Mouse (Mus musculus) thymus, adult 2 months (tissue): ENCODE data around the gene H60b. TPM values are rescaled to one million over a fixed set of nuclear protein-coding genes. Genes with fewer than 3 reads are reported as not detected.
"Not testable (repeated sequence)": the region's sequence is repeated elsewhere in the genome, so short reads cannot be mapped to it uniquely, and the experiment has no call there.

Experiments
- DNase-seq: peaks from one replicate; pipeline ENCODE4 v3.0.0; 2021
- H3K27ac ChIP-seq: fragments of 200-500 bp; 2 replicates; pipeline ENCODE4 v1.5.1; 2012; ENCODE audit warnings: low read length, control low read depth; ENCODE audit not compliant: control insufficient read depth, insufficient read depth
- H3K27me3 ChIP-seq: fragments of 200-500 bp; 2 replicates; pipeline ENCODE4 v1.6.1; 2012; ENCODE audit warnings: mild to moderate bottlenecking, low read length, moderate library complexity, mixed read lengths; ENCODE audit not compliant: control insufficient read depth, insufficient read depth
- H3K36me3 ChIP-seq: fragments of 200-500 bp; 2 replicates; pipeline ENCODE4 v1.6.1; 2012; ENCODE audit warnings: mild to moderate bottlenecking, low read length, moderate library complexity; ENCODE audit not compliant: control insufficient read depth, insufficient read depth
- H3K4me1 ChIP-seq: fragments of 200-500 bp; replicated peaks from 2 replicates; pipeline ENCODE4 v1.6.1; 2012; ENCODE audit warnings: low read length; ENCODE audit not compliant: control insufficient read depth, insufficient read depth
- H3K4me3 ChIP-seq: fragments of 200-500 bp; 2 replicates; pipeline ENCODE4 v1.5.1; 2012; ENCODE audit warnings: mild to moderate bottlenecking, low read length, control low read depth, moderate library complexity; ENCODE audit not compliant: control insufficient read depth, insufficient read depth
- CTCF ChIP-seq: fragments of 200-500 bp; IDR thresholded peaks from 2 replicates; pipeline ENCODE4 v1.5.1; 2012; ENCODE audit warnings: mild to moderate bottlenecking, control low read depth, low read length, moderate library complexity, borderline replicate concordance; ENCODE audit not compliant: control insufficient read depth, poor library complexity, insufficient read depth; ENCODE audit errors: extremely low read depth
- POLR2A ChIP-seq: fragments of 200-500 bp; IDR thresholded peaks from 2 replicates; pipeline ENCODE4 v1.6.1; 2012; ENCODE audit warnings: mild to moderate bottlenecking, low read length, control low read depth, moderate library complexity; ENCODE audit not compliant: control insufficient read depth, poor library complexity, insufficient read depth; ENCODE audit errors: extremely low read depth
- WGBS: fragments of 180-500 bp; shearing (Covaris S2); methylation state at CpG from one replicate; pipeline ENCODE4 v1.1.7; 2018; 5-methylcytosine and 5-hydroxymethylcytosine counted together
- polyA plus RNA-seq: library from polyadenylated mRNA; depleted of rRNA; stranded (reverse); fragments of >200 nt; gene quantifications from 2 replicates; pipeline ENCODE4 v1.2.3, GENCODE M21; 2012; rRNA removed

Gene H60b
- polyA plus RNA-seq = not detected in 2 replicates

DNA sequence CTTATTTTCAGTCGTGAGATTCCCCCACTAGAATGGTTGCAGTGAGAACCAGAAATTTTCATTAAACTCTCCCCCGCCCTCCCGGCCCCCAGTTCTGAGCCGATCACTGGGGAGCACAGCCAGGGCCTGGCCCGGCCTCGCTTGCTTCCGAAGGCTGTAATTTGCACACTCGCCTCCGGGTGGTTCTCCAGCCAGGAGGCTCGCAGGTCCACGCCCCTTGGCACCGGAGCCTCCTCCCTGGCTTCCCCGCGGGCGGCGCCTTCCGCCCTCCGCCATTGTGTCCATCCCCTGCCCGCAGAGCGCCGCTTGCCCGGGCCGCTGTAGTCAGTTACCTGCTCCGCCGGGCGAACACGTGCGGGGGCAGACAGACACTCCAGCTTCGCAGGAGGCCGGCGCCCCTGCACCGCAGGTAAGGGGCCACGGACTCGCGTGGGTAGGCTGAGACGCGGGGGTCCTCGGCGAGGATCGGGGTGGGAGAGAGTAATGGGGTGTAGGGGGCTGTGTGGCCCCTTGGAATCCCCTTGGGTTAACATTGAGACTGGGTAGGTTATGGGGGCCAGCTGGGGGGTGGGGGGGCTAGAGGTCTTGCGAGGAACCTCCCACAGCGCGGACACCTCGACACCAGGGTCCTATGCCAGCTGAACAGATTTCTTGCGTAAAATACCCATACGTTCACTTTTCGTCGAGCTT lies at the start of gene H60b, which contains the start of gene Raet1e:
Gene H60b (plus strand): TSS at position 277 of the 690 bp plus-strand sequence.
Gene Raet1e (plus strand): TSS at position 260 of the 690 bp plus-strand sequence.
- Histone ChIP-seq H3K4me3 (peak within 1 kb of the TSS; percentile 0; the same call in 1 of the 2 replicates), H3K27me3 (peaks cover 24% of the 10 kb centered on the region)
- not testable (repeated sequence) for DNase-seq, H3K27ac ChIP-seq, H3K36me3 ChIP-seq, H3K4me1 ChIP-seq
- WGBS = 2% methylated on average over 48 of the region's 48 CpGs

DNA sequence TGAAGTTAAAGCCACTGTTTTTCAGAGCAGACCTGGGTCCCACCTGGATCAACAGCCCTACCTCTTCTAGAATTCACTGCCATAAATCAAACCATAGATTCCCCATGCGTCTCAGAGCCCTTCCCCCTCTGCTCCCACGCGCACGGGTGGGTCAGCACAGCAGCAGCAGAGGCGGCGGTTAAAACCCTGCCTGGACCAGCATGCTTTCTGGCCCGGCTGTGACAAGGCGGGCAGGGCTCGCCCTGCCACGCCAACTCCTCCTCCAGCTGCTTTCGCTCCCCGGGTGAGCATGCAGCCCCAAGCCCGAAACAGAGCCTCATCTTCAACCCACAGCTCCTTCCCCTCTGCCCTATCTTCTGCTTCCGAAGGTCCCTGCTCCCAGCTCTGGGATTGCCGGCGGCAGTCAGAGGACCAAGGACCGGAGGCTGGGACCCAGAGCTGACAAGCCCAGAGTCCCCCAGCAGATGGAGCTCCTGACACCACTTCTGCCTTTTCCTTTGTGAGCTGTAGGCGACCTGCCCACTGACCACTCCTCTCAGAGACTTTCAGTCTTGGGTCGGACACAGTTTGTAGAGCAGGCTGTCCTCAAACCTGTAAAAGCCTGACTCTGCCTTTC lies 17.6 kb upstream of the H60b start:
- TF ChIP-seq CTCF (peak; percentile 44; the same call in 1 of the 2 replicates), POLR2A (no peak)

DNA sequence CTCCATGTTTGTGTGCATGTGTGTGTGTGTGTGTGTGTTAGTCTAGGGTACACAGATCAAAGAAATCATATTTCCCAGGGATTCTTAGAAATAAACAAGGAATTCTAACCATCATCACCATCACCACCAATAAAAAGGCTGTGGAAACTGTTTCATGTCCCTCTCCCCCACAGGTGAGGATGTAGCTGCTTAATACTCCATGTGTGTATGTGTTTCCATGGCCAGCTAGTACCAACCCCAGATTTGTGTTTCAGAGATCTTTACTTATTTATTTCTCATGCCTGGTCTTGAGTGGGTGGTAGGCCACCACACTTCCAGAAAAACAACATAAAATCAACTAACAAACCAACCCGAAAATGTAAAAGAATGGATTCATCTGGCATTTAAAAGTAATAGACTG lies 16.2 kb upstream of the H60b start:
- not testable (repeated sequence) for H3K36me3 ChIP-seq, H3K27me3 ChIP-seq, H3K4me1 ChIP-seq, DNase-seq, H3K27ac ChIP-seq, H3K4me3 ChIP-seq
- WGBS = 93% methylated on average over 1 of the region's 1 CpGs

More for the DNA sequence above, 17.6 kb upstream of the H60b start:
- Histone ChIP-seq H3K4me3 (no peak overlapping the region), H3K27ac (no peak overlapping the region), H3K36me3 (no peaks in the 10 kb centered on the region), H3K4me1 (0 out of 2 replicates have a peak, but pooled peaks cover 2% of the 10 kb centered on the region), H3K27me3 (no peaks in the 10 kb centered on the region; the same call in 1 of the 2 replicates)
- WGBS = 5% methylated on average over 19 of the region's 19 CpGs
- peak; percentile 47 for DNase-seq

DNA sequence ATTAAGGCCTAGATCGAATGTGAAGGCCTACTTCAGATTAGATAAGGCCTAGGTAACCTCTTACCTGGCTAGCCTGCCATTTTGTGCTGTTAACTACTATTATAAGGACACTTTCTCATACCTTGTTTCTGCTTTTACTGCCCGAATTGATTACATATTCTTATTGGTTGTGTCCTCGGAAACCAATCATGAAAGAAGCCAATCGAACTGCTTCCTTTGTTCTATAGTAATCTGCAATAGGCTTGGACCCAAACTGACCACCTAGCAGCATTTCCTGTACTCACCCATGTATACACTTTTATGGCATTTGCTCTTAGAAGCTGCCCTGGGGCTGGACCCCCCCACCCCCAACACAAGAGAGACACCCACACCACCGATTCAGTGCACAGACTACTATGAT lies 15.5 kb upstream of the H60b start:
- DNase-seq = no peak
- Histone ChIP-seq H3K4me1 (0 out of 2 replicates have a peak, but pooled peaks cover 2% of the 10 kb centered on the region), H3K27me3 (no peaks in the 10 kb centered on the region; the same call in 1 of the 2 replicates), H3K4me3 (no peak overlapping the region), H3K27ac (no peak overlapping the region), H3K36me3 (no peaks in the 10 kb centered on the region)
- 72% methylated on average over 5 of the region's 5 CpGs for WGBS
- TF ChIP-seq POLR2A = no peak
- no peak for TF ChIP-seq CTCF

DNA sequence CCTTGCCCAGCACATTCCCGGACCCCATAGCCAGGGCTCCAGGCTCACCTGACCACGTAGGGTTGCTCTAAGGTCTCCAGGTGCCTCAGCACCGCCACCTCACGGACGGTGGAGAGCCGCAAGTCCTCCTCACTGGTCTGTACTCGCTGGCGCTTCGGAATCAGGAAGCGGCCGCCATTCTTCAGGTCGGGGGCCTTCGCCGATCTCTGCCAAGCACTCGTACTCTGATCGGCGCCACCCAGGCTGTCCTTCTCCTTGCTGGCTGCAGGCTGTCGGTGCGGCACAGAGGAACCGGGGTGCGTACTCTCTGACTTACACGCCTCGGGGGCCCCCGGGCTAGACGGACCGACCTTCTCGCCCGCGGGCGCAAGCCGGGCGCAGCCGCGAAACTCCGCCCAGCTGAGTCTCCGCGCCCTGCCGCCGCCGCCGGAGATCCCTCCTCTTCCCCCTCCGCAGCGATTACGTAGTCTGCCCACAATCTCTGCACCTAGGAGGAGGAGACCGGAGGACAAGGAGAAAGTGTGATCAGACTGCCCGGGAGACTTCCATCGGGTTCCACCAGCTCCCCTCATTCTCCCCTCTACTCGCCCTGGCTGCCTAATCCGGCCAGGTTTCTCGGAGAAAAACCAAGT lies 9.8 kb upstream of the H60b start:
- WGBS = 1% methylated on average over 50 of the region's 50 CpGs

DNA sequence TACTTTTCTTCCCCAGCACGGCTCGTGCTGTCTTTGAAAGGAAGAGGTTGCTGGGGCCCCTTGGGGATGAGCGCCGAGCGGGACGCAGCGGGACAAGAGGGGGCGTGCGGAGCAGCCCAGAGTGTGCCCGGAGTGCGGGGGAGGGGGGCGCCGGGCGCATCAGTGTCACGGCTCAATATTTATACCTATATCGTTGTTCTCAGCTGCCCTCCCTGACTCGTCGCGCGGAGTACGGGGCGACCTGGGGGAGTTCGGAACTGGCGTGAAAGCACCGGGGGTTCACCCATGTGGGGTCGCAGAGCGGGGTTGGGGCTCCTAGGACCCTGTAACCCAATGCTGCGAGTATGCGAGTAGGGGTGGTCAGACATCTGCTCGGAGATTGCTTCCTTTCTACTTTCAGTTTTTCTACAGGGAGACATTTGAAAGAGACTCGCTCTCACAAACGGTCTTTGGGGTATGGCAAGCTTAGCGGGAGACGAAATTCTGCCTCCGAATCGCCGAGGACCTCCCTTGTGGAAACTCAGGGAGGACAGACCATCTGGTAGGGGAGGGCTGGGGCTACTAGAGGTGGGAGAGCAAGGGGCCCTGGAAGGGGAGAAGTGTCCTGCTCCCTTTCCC lies 9.2 kb upstream of the H60b start, which contains the start of gene E030030I06Rik:
Gene E030030I06Rik (minus strand): TSS at position 198 of the 618 bp plus-strand sequence.
- TF ChIP-seq POLR2A (no peak), CTCF (no peak)
- no peak within 1 kb of the TSS for H3K27ac ChIP-seq
- peaks cover 18% of the 10 kb centered on the region for H3K4me1 ChIP-seq
- H3K36me3 ChIP-seq = no peaks in the 10 kb centered on the region
- peak; percentile 18 for DNase-seq
- WGBS = under 1% methylated on average over 37 of the region's 37 CpGs
- H3K4me3 ChIP-seq = peak within 1 kb of the TSS; percentile 73
- peaks cover 21% of the 10 kb centered on the region for H3K27me3 ChIP-seq

More for the DNA sequence above, 9.8 kb upstream of the H60b start:
- Histone ChIP-seq H3K27ac (no peak overlapping the region), H3K36me3 (no peaks in the 10 kb centered on the region), H3K4me1 (peaks cover 18% of the 10 kb centered on the region), H3K27me3 (peaks cover 16% of the 10 kb centered on the region), H3K4me3 (peak overlapping the region; percentile 73)
- no peak for TF ChIP-seq CTCF
- peak; percentile 48; the same call in 1 of the 2 replicates for TF ChIP-seq POLR2A
- peak; percentile 72 for DNase-seq
